8 mouse cellular contexts compared by ENCODE assay signal in genomic region chr17:24207768-24208640, GRCm38 (mm10). TPM values are rescaled to one million over a fixed set of nuclear protein-coding genes. Genes with fewer than 3 reads are reported as not detected.
DNase-seq lines count a peak whose midpoint lies in the region; ATAC-seq lines count a peak whose summit lies in the region.

No protein-coding gene starts in this region.

- peaks cover 69% of the 10 kb centered on the region for H3K4me1 ChIP-seq in kidney, embryonic 16.5 days (ENCODE audit: insufficient read depth, low read length)
- peaks cover 77% of the 10 kb centered on the region for H3K4me1 ChIP-seq in embryonic facial prominence, embryonic 14.5 days (ENCODE audit: control insufficient read depth, insufficient read depth, low read length)
- peaks cover 77% of the 10 kb centered on the region for H3K4me1 ChIP-seq in hindbrain, embryonic 16.5 days (ENCODE audit: control insufficient read depth, insufficient read depth, low read depth, low read length)
- H3K4me1 ChIP-seq in midbrain, embryonic 16.5 days (ENCODE audit: control insufficient read depth, insufficient read depth, low read length), result peaks cover 69% of the 10 kb centered on the region

- peak overlapping the region; percentile 73 for H3K4me3 ChIP-seq in kidney, embryonic 16.5 days (ENCODE audit: low read length)
- peak overlapping the region; percentile 75 for H3K4me3 ChIP-seq in embryonic facial prominence, embryonic 14.5 days (ENCODE audit: low read depth, low read length)
- peak overlapping the region; percentile 50 for H3K4me3 ChIP-seq in hindbrain, embryonic 16.5 days (ENCODE audit: low read length)
- peak overlapping the region; percentile 51 for H3K4me3 ChIP-seq in midbrain, embryonic 16.5 days (ENCODE audit: low read depth, low read length)

- peak overlapping the region; percentile 73; the same call in 1 of the 2 replicates for H3K27ac ChIP-seq in kidney, embryonic 16.5 days (ENCODE audit: low read length)
- peak overlapping the region; percentile 93 for H3K27ac ChIP-seq in embryonic facial prominence, embryonic 14.5 days (replicated peaks; ENCODE audit: low read depth, low read length)
- H3K27ac ChIP-seq in hindbrain, embryonic 16.5 days (ENCODE audit: low read depth, low read length), result peak overlapping the region; percentile 62; the same call in 1 of the 2 replicates
- H3K27ac ChIP-seq in midbrain, embryonic 16.5 days (ENCODE audit: low read length), result 0 out of 2 replicates have a peak overlapping the region, but pooled peaks have one; percentile 69

- WGBS in kidney, embryonic 16.5 days, result 65% methylated on average over 34 of the region's 34 CpGs
- 55% methylated on average over 33 of the region's 34 CpGs for WGBS in embryonic facial prominence, embryonic 14.5 days
- WGBS in hindbrain, embryonic 16.5 days, result 56% methylated on average over 34 of the region's 34 CpGs
- WGBS in midbrain, embryonic 16.5 days, result 62% methylated on average over 34 of the region's 34 CpGs

- H3K36me3 ChIP-seq in kidney, embryonic 16.5 days (ENCODE audit: insufficient read depth, low read length), result no peaks in the 10 kb centered on the region
- no peaks in the 10 kb centered on the region for H3K36me3 ChIP-seq in embryonic facial prominence, embryonic 14.5 days (ENCODE audit: control insufficient read depth, insufficient read depth, low read length)
- no peaks in the 10 kb centered on the region for H3K36me3 ChIP-seq in hindbrain, embryonic 16.5 days (ENCODE audit: control insufficient read depth, insufficient read depth, low read length)
- no peaks in the 10 kb centered on the region for H3K36me3 ChIP-seq in midbrain, embryonic 16.5 days (ENCODE audit: control insufficient read depth, insufficient read depth, low read length)

- peak overlapping the region; percentile 83 for H3K9ac ChIP-seq in kidney, embryonic 16.5 days (replicated peaks; ENCODE audit: low read length)
- H3K9ac ChIP-seq in embryonic facial prominence, embryonic 14.5 days (ENCODE audit: low read depth, low read length), result peak overlapping the region; percentile 78
- H3K9ac ChIP-seq in hindbrain, embryonic 16.5 days (ENCODE audit: low read depth, low read length), result peak overlapping the region; percentile 90
- peak overlapping the region; percentile 84 for H3K9ac ChIP-seq in midbrain, embryonic 16.5 days (ENCODE audit: low read depth, low read length)

- no peak for DNase-seq in kidney, adult 9 months
- DNase-seq in embryonic facial prominence, embryonic 14.5 days (ENCODE audit: low spot score), result no peak
- DNase-seq in frontal cortex, adult 2 months (ENCODE audit: extremely low spot score in 1 of 2, low spot score in 1 of 2), result no peak
- no peak for DNase-seq in thymus, adult 18-20 months
- DNase-seq in kidney, adult 18-20 months, result no peak

- ATAC-seq in kidney, embryonic 16.5 days (ENCODE audit: low FRiP score, low TSS enrichment), result no peak
- ATAC-seq in embryonic facial prominence, embryonic 14.5 days (ENCODE audit: low read depth), result no peak
- ATAC-seq in hindbrain, embryonic 16.5 days, result no peak
- ATAC-seq in midbrain, embryonic 16.5 days, result no peak

- no peaks in the 10 kb centered on the region for H3K9me3 ChIP-seq in kidney, embryonic 16.5 days (ENCODE audit: low read length)
- H3K9me3 ChIP-seq in embryonic facial prominence, embryonic 14.5 days (ENCODE audit: control insufficient read depth, low read length), result no peaks in the 10 kb centered on the region
- no peaks in the 10 kb centered on the region for H3K9me3 ChIP-seq in hindbrain, embryonic 16.5 days (ENCODE audit: control insufficient read depth, low read length)
- H3K9me3 ChIP-seq in midbrain, embryonic 16.5 days (replicated peaks; ENCODE audit: control insufficient read depth, low read length, poor library complexity, severe bottlenecking), result no peaks in the 10 kb centered on the region

- H3K4me2 ChIP-seq in kidney, embryonic 16.5 days (replicated peaks; ENCODE audit: low read depth, low read length), result peak overlapping the region; percentile 94
- peak overlapping the region; percentile 92 for H3K4me2 ChIP-seq in embryonic facial prominence, embryonic 14.5 days (ENCODE audit: low read depth, low read length)
- peak overlapping the region; percentile 82 for H3K4me2 ChIP-seq in hindbrain, embryonic 16.5 days (ENCODE audit: low read length)
- peak overlapping the region; percentile 95 for H3K4me2 ChIP-seq in midbrain, embryonic 16.5 days (ENCODE audit: low read length)

- H3K27me3 ChIP-seq in kidney, embryonic 16.5 days (ENCODE audit: insufficient read depth, low read length), result peaks cover 15% of the 10 kb centered on the region
- no peaks in the 10 kb centered on the region for H3K27me3 ChIP-seq in embryonic facial prominence, embryonic 14.5 days (replicated peaks; ENCODE audit: control insufficient read depth, insufficient read depth, low read length)
- H3K27me3 ChIP-seq in hindbrain, embryonic 16.5 days (replicated peaks; ENCODE audit: control insufficient read depth, insufficient read depth, low read length), result no peaks in the 10 kb centered on the region
- H3K27me3 ChIP-seq in midbrain, embryonic 16.5 days (ENCODE audit: control insufficient read depth, insufficient read depth, low read depth, low read length), result no peaks in the 10 kb centered on the region; the same call in 1 of the 2 replicates

RNA-seq across cellular contexts. Expression of gene Ntn3, which starts 1.3 kb away (rescaled TPM):
- polyA plus RNA-seq in kidney, embryonic 16.5 days (2015; fragmentation: Nextera tagmentation; extraction: Ambion mirVana), result 4.3 and 4.8 TPM in 2 replicates
- 9.6 and 10.7 TPM in 2 replicates for polyA plus RNA-seq in embryonic facial prominence, embryonic 14.5 days (2014; fragmentation: Nextera tagmentation; extraction: Ambion mirVana)
- polyA plus RNA-seq in hindbrain, embryonic 16.5 days (2015; fragmentation: Nextera tagmentation; extraction: Ambion mirVana), result 4.5 and 4.6 TPM in 2 replicates
- 3.9 and 4.4 TPM in 2 replicates for polyA plus RNA-seq in midbrain, embryonic 16.5 days (2015; fragmentation: Nextera tagmentation; extraction: Ambion mirVana)
- polyA plus RNA-seq in frontal cortex, adult 2 months (2012; rRNA removed), result 7.4 and 9.1 TPM in 2 replicates

RNA-seq across cellular contexts. Expression of gene Tbc1d24, which starts 2.6 kb away (rescaled TPM):
- 5.6 and 6.2 TPM in 2 replicates for polyA plus RNA-seq in kidney, embryonic 16.5 days (2015; fragmentation: Nextera tagmentation; extraction: Ambion mirVana)
- 4.6 and 6.4 TPM in 2 replicates for polyA plus RNA-seq in embryonic facial prominence, embryonic 14.5 days (2014; fragmentation: Nextera tagmentation; extraction: Ambion mirVana)
- polyA plus RNA-seq in hindbrain, embryonic 16.5 days (2015; fragmentation: Nextera tagmentation; extraction: Ambion mirVana), result 26.6 and 29.5 TPM in 2 replicates
- polyA plus RNA-seq in midbrain, embryonic 16.5 days (2015; fragmentation: Nextera tagmentation; extraction: Ambion mirVana), result 30.6 and 30.8 TPM in 2 replicates
- 48.3 and 56.9 TPM in 2 replicates for polyA plus RNA-seq in frontal cortex, adult 2 months (2012; rRNA removed)

RNA-seq across cellular contexts. Expression of gene Tedc2, which starts 12.6 kb away (rescaled TPM):
- 12.2 and 13.4 TPM in 2 replicates for polyA plus RNA-seq in kidney, embryonic 16.5 days (2015; fragmentation: Nextera tagmentation; extraction: Ambion mirVana)
- polyA plus RNA-seq in embryonic facial prominence, embryonic 14.5 days (2014; fragmentation: Nextera tagmentation; extraction: Ambion mirVana), result 9.2 and 9.9 TPM in 2 replicates
- 8.9 and 10.1 TPM in 2 replicates for polyA plus RNA-seq in hindbrain, embryonic 16.5 days (2015; fragmentation: Nextera tagmentation; extraction: Ambion mirVana)
- 9.2 and 9.5 TPM in 2 replicates for polyA plus RNA-seq in midbrain, embryonic 16.5 days (2015; fragmentation: Nextera tagmentation; extraction: Ambion mirVana)
- polyA plus RNA-seq in frontal cortex, adult 2 months (2012; rRNA removed), result 18.6 and 19.1 TPM in 2 replicates

RNA-seq across cellular contexts. Expression of gene Atp6v0c, which starts 38.5 kb away (rescaled TPM):
- 695 and 701 TPM in 2 replicates for polyA plus RNA-seq in kidney, embryonic 16.5 days (2015; fragmentation: Nextera tagmentation; extraction: Ambion mirVana)
- 573 and 574 TPM in 2 replicates for polyA plus RNA-seq in embryonic facial prominence, embryonic 14.5 days (2014; fragmentation: Nextera tagmentation; extraction: Ambion mirVana)
- 1,653 and 1,817 TPM in 2 replicates for polyA plus RNA-seq in hindbrain, embryonic 16.5 days (2015; fragmentation: Nextera tagmentation; extraction: Ambion mirVana)
- 1,371 and 1,629 TPM in 2 replicates for polyA plus RNA-seq in midbrain, embryonic 16.5 days (2015; fragmentation: Nextera tagmentation; extraction: Ambion mirVana)
- polyA plus RNA-seq in frontal cortex, adult 2 months (2012; rRNA removed), result 2,732 and 2,987 TPM in 2 replicates

RNA-seq across cellular contexts. Expression of gene Ccnf, which starts 43.3 kb away (rescaled TPM):
- polyA plus RNA-seq in kidney, embryonic 16.5 days (2015; fragmentation: Nextera tagmentation; extraction: Ambion mirVana), result 69.2 and 73.5 TPM in 2 replicates
- 42.2 and 48.1 TPM in 2 replicates for polyA plus RNA-seq in embryonic facial prominence, embryonic 14.5 days (2014; fragmentation: Nextera tagmentation; extraction: Ambion mirVana)
- 14.4 and 17.6 TPM in 2 replicates for polyA plus RNA-seq in hindbrain, embryonic 16.5 days (2015; fragmentation: Nextera tagmentation; extraction: Ambion mirVana)
- 12.7 and 12.9 TPM in 2 replicates for polyA plus RNA-seq in midbrain, embryonic 16.5 days (2015; fragmentation: Nextera tagmentation; extraction: Ambion mirVana)
- 3.3 and 4.4 TPM in 2 replicates for polyA plus RNA-seq in frontal cortex, adult 2 months (2012; rRNA removed)
